In genomic region chr7:113845191-113845590, GRCm38 (mm10) we compare ENCODE assay signal across 21 mouse cellular contexts.
DNase-seq lines count a peak whose midpoint lies in the region; ATAC-seq and TF ChIP-seq lines count a peak whose summit lies in the region.
"Had no signal": no experiment of that assay in that cellular context is flagged by ENCODE, and none has a peak within 500 bp of the region (broad histone marks: within the 10 kb centered on the region; RNA-seq: fewer than 3 reads in every experiment).

No protein-coding gene starts in this region.

- H3K4me3 ChIP-seq in cerebellum, adult 2 months (replicated peaks; ENCODE audit: insufficient read depth, low read depth, low read length) = no peak overlapping the region
- no peak overlapping the region for H3K4me3 ChIP-seq in forebrain, postnatal 0 days (ENCODE audit: low read depth, low read length)
- H3K4me3 ChIP-seq in forebrain, embryonic 13.5 days = no peak overlapping the region
- no peak overlapping the region for H3K4me3 ChIP-seq in layer of hippocampus, adult 2 months
- H3K4me3 ChIP-seq: forebrain, embryonic 10.5 days; gastrocnemius, adult 2 months; hindbrain, embryonic 10.5 days; liver, embryonic 12.5 days; megakaryocyte, embryonic 14.5 days; midbrain, embryonic 13.5 days had no signal

- DNase-seq in cerebellum, adult 2 months = peak; percentile 35 to 48
- no peak for DNase-seq in forebrain, postnatal 0 days
- DNase-seq in layer of hippocampus, adult 2 months (ENCODE audit: low spot score in 2 of 2) = no peak
- DNase-seq in layer of hippocampus, adult 9-11 months = no peak
- DNase-seq in lung, postnatal 10 days = no peak
- DNase-seq: adrenal gland, postnatal 10 days; gastrocnemius, adult 2 months; heart, postnatal 10 days; kidney, adult 18-20 months; kidney, postnatal 4 days; lung, adult 2 months; thymus, adult 18-20 months; thymus, postnatal 36 days had no signal

- peaks cover 4% of the 10 kb centered on the region for H3K4me1 ChIP-seq in cerebellum, adult 2 months (ENCODE audit: control insufficient read depth, insufficient read depth, low read length)
- no peaks in the 10 kb centered on the region for H3K4me1 ChIP-seq in forebrain, postnatal 0 days (ENCODE audit: insufficient read depth)
- H3K4me1 ChIP-seq in forebrain, embryonic 13.5 days = 0 out of 2 replicates have a peak, but pooled peaks cover 6% of the 10 kb centered on the region
- H3K4me1 ChIP-seq: megakaryocyte, embryonic 14.5 days; midbrain, embryonic 13.5 days had no signal

- no peak for ATAC-seq in cerebellum, adult (ENCODE audit: insufficient number of reproducible peaks, low FRiP score, low TSS enrichment)
- 0 out of 2 replicates have a peak, but pooled peaks have one; percentile 29 for ATAC-seq in forebrain, postnatal 0 days
- no peak for ATAC-seq in forebrain, embryonic 13.5 days
- ATAC-seq: inflammation-experienced regulatory T-cells, adult 6 months; liver, embryonic 12.5 days; midbrain, embryonic 13.5 days had no signal

- no peaks in the 10 kb centered on the region for H3K36me3 ChIP-seq in forebrain, postnatal 0 days (ENCODE audit: insufficient read depth)
- no peaks in the 10 kb centered on the region for H3K36me3 ChIP-seq in forebrain, embryonic 13.5 days (ENCODE audit: poor library complexity, severe bottlenecking)
- H3K36me3 ChIP-seq: forebrain, embryonic 10.5 days; hindbrain, embryonic 10.5 days; liver, embryonic 12.5 days; midbrain, embryonic 13.5 days had no signal

- no peak for TF ChIP-seq POLR2A in cerebellum, adult 2 months (IDR thresholded peaks at IDR 0.05; ENCODE audit: borderline replicate concordance, insufficient read depth, low read length)

- H3K9me3 ChIP-seq in forebrain, postnatal 0 days (ENCODE audit: low read length) = no peaks in the 10 kb centered on the region
- no peaks in the 10 kb centered on the region for H3K9me3 ChIP-seq in forebrain, embryonic 13.5 days (replicated peaks)
- H3K9me3 ChIP-seq: forebrain, embryonic 10.5 days; hindbrain, embryonic 10.5 days; liver, embryonic 12.5 days; megakaryocyte, embryonic 14.5 days; midbrain, embryonic 13.5 days had no signal

- no peaks in the 10 kb centered on the region for H3K27me3 ChIP-seq in cerebellum, adult 2 months (ENCODE audit: control insufficient read depth, insufficient read depth, low read length)
- no peaks in the 10 kb centered on the region for H3K27me3 ChIP-seq in forebrain, postnatal 0 days (ENCODE audit: insufficient read depth, low read length)
- H3K27me3 ChIP-seq in forebrain, embryonic 13.5 days = no peaks in the 10 kb centered on the region
- H3K27me3 ChIP-seq: liver, embryonic 12.5 days; megakaryocyte, embryonic 14.5 days; midbrain, embryonic 13.5 days had no signal

- no peak overlapping the region for H3K4me2 ChIP-seq in forebrain, postnatal 0 days (ENCODE audit: low read depth)
- H3K4me2 ChIP-seq in forebrain, embryonic 13.5 days = no peak overlapping the region
- H3K4me2 ChIP-seq: liver, embryonic 12.5 days; midbrain, embryonic 13.5 days had no signal

- no peak overlapping the region for H3K27ac ChIP-seq in cerebellum, adult 2 months (ENCODE audit: insufficient read depth, low read length)
- H3K27ac ChIP-seq in forebrain, postnatal 0 days (ENCODE audit: low read depth, low read length) = no peak overlapping the region
- no peak overlapping the region for H3K27ac ChIP-seq in forebrain, embryonic 13.5 days
- 0 out of 2 replicates have a peak overlapping the region, but pooled peaks have one; percentile 43 for H3K27ac ChIP-seq in layer of hippocampus, adult 2 months
- H3K27ac ChIP-seq: forebrain, embryonic 10.5 days; gastrocnemius, adult 2 months; hindbrain, embryonic 10.5 days; liver, embryonic 12.5 days; midbrain, embryonic 13.5 days had no signal

- no peak for TF ChIP-seq CTCF in cerebellum, adult 2 months (IDR thresholded peaks at IDR 0.05; ENCODE audit: borderline replicate concordance, insufficient read depth, low read depth, low read length)
- TF ChIP-seq CTCF in forebrain, postnatal 0 days (IDR thresholded peaks at IDR 0.05; ENCODE audit: low read depth) = no peak
- no peak for TF ChIP-seq CTCF in layer of hippocampus, adult 2 months (conservative IDR thresholded peaks at IDR 0.05)

- no peak overlapping the region for H3K9ac ChIP-seq in forebrain, postnatal 0 days
- H3K9ac ChIP-seq in forebrain, embryonic 13.5 days = no peak overlapping the region
- H3K9ac ChIP-seq: liver, embryonic 12.5 days; midbrain, embryonic 13.5 days had no signal

- 37% methylated on average over 5 of the region's 5 CpGs for WGBS in cerebellum, adult 2 months
- WGBS in forebrain, postnatal 0 days = 52% methylated on average over 5 of the region's 5 CpGs
- 72% methylated on average over 5 of the region's 5 CpGs for WGBS in forebrain, embryonic 13.5 days

Comparison
In these comparisons a context has a peak if more than half of its experiments do, and no peak if none do; other contexts are left out.
1. DNase-seq: peak in cerebellum, adult 2 months (2 of 2); none in forebrain, postnatal 0 days (single experiment), layer of hippocampus, adult 2 months (0 of 2), layer of hippocampus, adult 9-11 months (single experiment) and lung, postnatal 10 days (single experiment).